Mouse (Mus musculus): ENCODE data around the gene Clec4a2. TPM values are rescaled to one million over a fixed set of nuclear protein-coding genes. Genes with fewer than 3 reads are reported as not detected.
"Not testable (repeated sequence)": the region's sequence is repeated elsewhere in the genome, so short reads cannot be mapped to it uniquely, and the experiment has no call there.

Gene Clec4a2
- total and polyA plus RNA-seq, 2 experiments from 2014 or later = 0.57 to 1.2 TPM

DNA sequence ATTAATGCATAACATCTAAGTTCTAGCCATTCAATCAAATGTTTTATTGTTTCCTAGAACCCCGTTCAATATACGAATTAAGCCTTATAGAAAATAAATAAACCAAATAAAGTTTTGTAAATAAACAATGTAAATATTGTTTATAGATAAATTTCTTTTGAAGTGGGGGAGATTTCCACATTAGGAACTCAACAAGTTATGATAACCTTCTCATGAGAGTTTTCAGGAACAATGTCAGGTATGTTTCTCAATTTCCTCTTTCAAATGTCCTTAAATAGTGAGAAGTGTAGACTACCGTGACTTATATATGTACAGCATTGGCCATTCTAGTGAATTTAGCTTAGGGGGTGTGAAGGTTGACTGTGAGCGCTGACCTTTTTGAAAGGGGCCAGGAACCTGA is 66.4 kb downstream of the Clec4a2 start, which contains the start of gene Clec4b2:
TSS of gene Clec4b2 (plus strand) at position 301 of the 400 bp plus-strand sequence.
- no peak within 1 kb of the TSS for H3K4me2 ChIP-seq (ENCODE audit: low read depth)
- H3K36me3 ChIP-seq (ENCODE audit: insufficient read depth) = no peaks in the 10 kb centered on the region
- DNase-seq (no peak), ATAC-seq (no peak)
- no peak within 1 kb of the TSS for H3K9ac ChIP-seq
- no peak within 1 kb of the TSS for H3K27ac ChIP-seq (ENCODE audit: low read depth, low read length)
- no peak for TF ChIP-seq CTCF (IDR thresholded peaks at IDR 0.05; ENCODE audit: low read depth)
- H3K4me1 ChIP-seq (ENCODE audit: insufficient read depth) = no peaks in the 10 kb centered on the region
- H3K4me3 ChIP-seq (ENCODE audit: low read depth, low read length) = no peak within 1 kb of the TSS
- no peaks in the 10 kb centered on the region for H3K9me3 ChIP-seq (ENCODE audit: low read length)
- WGBS = 90% methylated on average over 4 of the region's 4 CpGs
- H3K27me3 ChIP-seq (ENCODE audit: insufficient read depth, low read length) = no peaks in the 10 kb centered on the region

DNA sequence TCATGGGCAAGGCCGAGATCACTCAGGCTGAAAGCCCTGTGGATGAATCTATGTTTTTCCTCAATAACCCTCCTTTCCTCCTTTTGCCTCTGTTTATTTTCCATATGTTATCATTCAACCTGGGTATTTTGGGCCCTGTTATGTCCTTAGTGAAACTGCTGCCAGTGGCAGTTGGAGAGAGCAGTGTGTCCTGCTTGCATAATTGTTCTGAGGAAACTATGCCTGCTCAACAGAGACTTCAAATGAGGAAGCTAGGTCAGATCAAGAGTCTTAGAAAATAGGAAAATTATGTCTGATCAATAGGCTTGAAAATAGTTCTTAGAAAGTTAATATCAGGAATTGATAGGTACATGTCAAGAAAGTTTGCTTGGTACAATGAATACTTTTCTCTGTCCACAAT is 69.3 kb downstream of the Clec4a2 start:
- ATAC-seq = no peak
- H3K36me3 ChIP-seq (ENCODE audit: insufficient read depth) = no peaks in the 10 kb centered on the region
- no peaks in the 10 kb centered on the region for H3K9me3 ChIP-seq (ENCODE audit: low read length)
- no peak for DNase-seq
- TF ChIP-seq CTCF (IDR thresholded peaks at IDR 0.05; ENCODE audit: low read depth) = no peak
- no peak overlapping the region for H3K9ac ChIP-seq
- H3K27ac ChIP-seq (ENCODE audit: low read depth, low read length) = no peak overlapping the region
- no peaks in the 10 kb centered on the region for H3K27me3 ChIP-seq (ENCODE audit: insufficient read depth, low read length)
- 85% methylated on average over 1 of the region's 1 CpGs for WGBS
- no peak overlapping the region for H3K4me3 ChIP-seq (ENCODE audit: low read depth, low read length)
- no peak overlapping the region for H3K4me2 ChIP-seq (ENCODE audit: low read depth)
- no peaks in the 10 kb centered on the region for H3K4me1 ChIP-seq (ENCODE audit: insufficient read depth)

DNA sequence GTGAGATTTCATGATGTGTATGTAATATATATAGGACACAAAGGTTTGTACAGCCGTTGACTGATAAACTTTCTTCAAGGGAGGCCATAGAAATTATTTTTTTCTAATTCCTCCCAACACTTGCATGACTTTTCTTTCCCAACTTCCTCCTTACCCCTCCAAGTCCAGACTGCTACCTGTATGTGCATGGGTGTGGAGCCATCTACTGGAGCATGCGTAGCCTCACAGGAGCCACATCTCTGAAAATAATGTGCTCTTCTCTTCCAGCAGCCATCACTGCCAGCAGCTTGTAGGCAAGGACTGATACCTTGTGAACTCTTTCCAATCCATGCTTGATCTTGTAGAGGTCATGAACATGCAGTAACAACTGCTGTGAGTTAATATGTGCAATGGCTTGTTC is 78.6 kb downstream of the Clec4a2 start:
- H3K9me3 ChIP-seq (ENCODE audit: low read length); H3K9ac ChIP-seq; H3K27me3 ChIP-seq (ENCODE audit: insufficient read depth, low read length); H3K4me1 ChIP-seq (ENCODE audit: insufficient read depth); H3K27ac ChIP-seq (ENCODE audit: low read depth, low read length); H3K4me2 ChIP-seq (ENCODE audit: low read depth); H3K4me3 ChIP-seq (ENCODE audit: low read depth, low read length); DNase-seq; H3K36me3 ChIP-seq (ENCODE audit: insufficient read depth); ATAC-seq: not testable (repeated sequence)
- 68% methylated on average over 2 of the region's 2 CpGs for WGBS

Other genes with a start within 250 kb of the Clec4a2 start
- gene Necap1, start 232.0 kb upstream of the Clec4a2 start, total RNA-seq (2014; rRNA removed) = 131 and 146 TPM in 2 replicates
- gene Necap1, start 232.0 kb upstream of the Clec4a2 start, polyA plus RNA-seq (2015; fragmentation: Nextera tagmentation; extraction: Ambion mirVana) = 134 and 152 TPM in 2 replicates
- gene Clec4a1, start 184.6 kb upstream of the Clec4a2 start, total RNA-seq (2014; rRNA removed) = 1.0 and 2.1 TPM in 2 replicates
- 1.8 and 2.3 TPM in 2 replicates for gene Clec4a1, start 184.6 kb upstream of the Clec4a2 start, polyA plus RNA-seq (2015; fragmentation: Nextera tagmentation; extraction: Ambion mirVana)
- 0.38 and 0.57 TPM in 2 replicates for gene Clec4a3, start 153.9 kb upstream of the Clec4a2 start, total RNA-seq (2014; rRNA removed)
- 1.1 and 1.5 TPM in 2 replicates for gene Clec4a3, start 153.9 kb upstream of the Clec4a2 start, polyA plus RNA-seq (2015; fragmentation: Nextera tagmentation; extraction: Ambion mirVana)
- gene Clec4a4, start 116.1 kb upstream of the Clec4a2 start, total RNA-seq (2014; rRNA removed) = 0.33 TPM in 1 of 2 replicates, not detected in the other
- not detected in 2 replicates for gene Clec4a4, start 116.1 kb upstream of the Clec4a2 start, polyA plus RNA-seq (2015; fragmentation: Nextera tagmentation; extraction: Ambion mirVana)
- gene Clec4b1, start 56.5 kb upstream of the Clec4a2 start, total RNA-seq (2014; rRNA removed) = not detected in 2 replicates
- not detected in 2 replicates for gene Clec4b1, start 56.5 kb upstream of the Clec4a2 start, polyA plus RNA-seq (2015; fragmentation: Nextera tagmentation; extraction: Ambion mirVana)
- not detected in 2 replicates for gene Clec4b2, start 66.5 kb downstream of the Clec4a2 start, total RNA-seq (2014; rRNA removed)
- gene Clec4b2, start 66.5 kb downstream of the Clec4a2 start, polyA plus RNA-seq (2015; fragmentation: Nextera tagmentation; extraction: Ambion mirVana) = not detected in 2 replicates
- 0.23 and 0.38 TPM in 2 replicates for gene Clec4n, start 123.4 kb downstream of the Clec4a2 start, total RNA-seq (2014; rRNA removed)
- 0.70 and 1.2 TPM in 2 replicates for gene Clec4n, start 123.4 kb downstream of the Clec4a2 start, polyA plus RNA-seq (2015; fragmentation: Nextera tagmentation; extraction: Ambion mirVana)
- not detected in 2 replicates for gene Clec4d, start 155.7 kb downstream of the Clec4a2 start, total RNA-seq (2014; rRNA removed)
- not detected in 2 replicates for gene Clec4d, start 155.7 kb downstream of the Clec4a2 start, polyA plus RNA-seq (2015; fragmentation: Nextera tagmentation; extraction: Ambion mirVana)
- gene Clec4e, start 183.4 kb downstream of the Clec4a2 start, total RNA-seq (2014; rRNA removed) = not detected in 2 replicates
- not detected in 2 replicates for gene Clec4e, start 183.4 kb downstream of the Clec4a2 start, polyA plus RNA-seq (2015; fragmentation: Nextera tagmentation; extraction: Ambion mirVana)
- gene Vmn2r19, start 201.9 kb downstream of the Clec4a2 start, total RNA-seq (2014; rRNA removed) = not detected in 2 replicates
- not detected in 2 replicates for gene Vmn2r19, start 201.9 kb downstream of the Clec4a2 start, polyA plus RNA-seq (2015; fragmentation: Nextera tagmentation; extraction: Ambion mirVana)